Mouse (Mus musculus): ENCODE data around the gene Celf1. TPM values are rescaled to one million over a fixed set of nuclear protein-coding genes. Genes with fewer than 3 reads are reported as not detected.

Celf1 gene
- total and polyA plus RNA-seq, 2 experiments from 2014 or later: 69.5 to 82.5 TPM

DNA sequence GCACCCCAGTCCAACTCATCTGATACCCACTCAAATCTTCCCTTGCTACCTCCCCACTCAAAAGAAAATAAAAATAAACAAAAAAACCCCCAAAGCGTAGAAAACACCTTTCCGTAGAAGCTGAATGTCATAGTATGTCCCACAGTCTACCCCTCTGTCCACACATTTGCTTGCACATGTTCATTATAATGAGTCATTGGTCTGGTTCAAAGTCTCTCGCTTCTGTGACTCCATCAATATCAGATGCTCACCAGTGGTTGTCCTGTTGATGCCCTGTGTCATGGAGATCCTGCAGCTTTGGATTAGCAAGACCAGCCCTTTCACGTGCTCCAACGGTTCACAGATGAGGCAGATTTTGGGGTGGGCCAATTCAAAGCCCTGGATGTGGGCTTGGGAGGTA is 10.0 kb downstream of the Celf1 start:
- Histone ChIP-seq H3K9ac (replicated peaks; ENCODE audit: low read length, poor library complexity, severe bottlenecking) (no peak overlapping the region), H3K9me3 (ENCODE audit: low read length) (no peaks in the 10 kb centered on the region), H3K27ac (ENCODE audit: low read depth, low read length) (no peak overlapping the region), H3K4me2 (ENCODE audit: low read depth, low read length, poor library complexity, severe bottlenecking) (no peak overlapping the region), H3K4me1 (ENCODE audit: insufficient read depth, low read length) (0 out of 2 replicates have a peak, but pooled peaks cover 2% of the 10 kb centered on the region), H3K27me3 (ENCODE audit: insufficient read depth, low read length) (no peaks in the 10 kb centered on the region), H3K4me3 (ENCODE audit: low read depth, low read length) (no peak overlapping the region), H3K36me3 (ENCODE audit: insufficient read depth, low read length) (no peaks in the 10 kb centered on the region)
- WGBS: 80% methylated on average over 5 of the region's 5 CpGs
- TF ChIP-seq CTCF (IDR thresholded peaks at IDR 0.05): no peak
- no peak for ATAC-seq (ENCODE audit: low FRiP score)
- DNase-seq (ENCODE audit: low spot score): no peak

DNA sequence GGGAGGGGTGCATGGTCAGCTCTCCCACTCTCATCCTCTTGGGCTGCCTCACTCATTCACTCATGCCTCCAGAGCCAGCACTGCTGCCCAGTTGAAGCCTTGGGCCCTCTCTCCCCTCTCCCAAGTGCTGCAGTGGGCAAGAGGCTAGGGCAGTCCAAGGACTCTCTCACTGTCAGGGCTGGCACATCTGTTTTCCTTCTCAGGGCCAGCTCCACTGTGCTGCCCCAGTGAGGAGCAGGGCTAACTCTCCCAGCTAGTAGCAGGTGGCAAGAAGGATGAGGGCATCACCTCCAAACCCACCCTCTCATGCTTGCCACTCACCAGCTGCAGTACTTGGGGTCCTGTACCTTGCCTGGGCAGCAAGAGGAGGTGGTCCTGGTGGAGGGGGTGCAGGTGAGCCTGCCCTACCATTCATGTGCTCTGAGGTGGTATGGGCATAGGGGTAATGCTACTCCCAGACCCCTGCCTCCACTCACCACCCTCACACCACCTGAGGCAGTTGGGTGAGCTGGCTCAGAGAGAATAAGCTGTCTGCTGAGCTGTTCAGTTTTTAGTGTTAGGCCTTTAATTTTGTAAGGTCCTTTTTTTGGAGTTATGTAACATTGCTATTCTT is 10.5 kb downstream of the Celf1 start:
- no peak for TF ChIP-seq CTCF (IDR thresholded peaks at IDR 0.05)
- H3K27me3 ChIP-seq (ENCODE audit: insufficient read depth, low read length): no peaks in the 10 kb centered on the region
- no peak overlapping the region for H3K4me2 ChIP-seq (ENCODE audit: low read depth, low read length, poor library complexity, severe bottlenecking)
- H3K9me3 ChIP-seq (ENCODE audit: low read length): no peaks in the 10 kb centered on the region
- 0 out of 2 replicates have a peak, but pooled peaks cover 5% of the 10 kb centered on the region for H3K4me1 ChIP-seq (ENCODE audit: insufficient read depth, low read length)
- no peak overlapping the region for H3K4me3 ChIP-seq (ENCODE audit: low read depth, low read length)
- H3K36me3 ChIP-seq (ENCODE audit: insufficient read depth, low read length): no peaks in the 10 kb centered on the region
- no peak overlapping the region for H3K9ac ChIP-seq (replicated peaks; ENCODE audit: low read length, poor library complexity, severe bottlenecking)
- DNase-seq (ENCODE audit: low spot score) (no peak), ATAC-seq (ENCODE audit: low FRiP score) (no peak)
- H3K27ac ChIP-seq (ENCODE audit: low read depth, low read length): no peak overlapping the region

DNA sequence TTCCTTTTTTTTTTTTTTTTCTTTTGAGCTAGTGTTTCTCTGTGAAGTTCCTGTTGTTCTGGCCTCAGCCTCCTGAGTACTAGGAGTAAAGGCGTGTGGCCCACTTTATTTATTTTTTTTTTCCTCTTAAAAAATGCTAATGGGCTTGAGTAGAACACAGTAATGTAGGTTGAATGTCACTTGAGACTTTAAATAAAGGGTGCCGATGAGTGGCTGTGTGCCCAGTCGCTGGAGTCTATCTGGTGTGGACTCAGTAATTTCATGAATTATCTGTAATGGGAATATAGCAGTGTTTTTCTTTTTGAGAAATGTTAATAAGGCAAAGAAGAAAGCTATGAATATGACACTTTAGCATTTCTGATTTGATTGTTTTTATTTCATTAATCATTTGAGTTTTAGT is 13.3 kb downstream of the Celf1 start:
- ATAC-seq (ENCODE audit: low FRiP score) (no peak), DNase-seq (ENCODE audit: low spot score) (no peak)
- no peaks in the 10 kb centered on the region for H3K27me3 ChIP-seq (ENCODE audit: insufficient read depth, low read length)
- H3K36me3 ChIP-seq (ENCODE audit: insufficient read depth, low read length): no peaks in the 10 kb centered on the region
- H3K4me1 ChIP-seq (ENCODE audit: insufficient read depth, low read length): peaks cover 13% of the 10 kb centered on the region; the same call in 1 of the 2 replicates
- no peak overlapping the region for H3K9ac ChIP-seq (replicated peaks; ENCODE audit: low read length, poor library complexity, severe bottlenecking)
- WGBS: 65% methylated on average over 3 of the region's 3 CpGs
- no peak overlapping the region for H3K4me3 ChIP-seq (ENCODE audit: low read depth, low read length)
- H3K9me3 ChIP-seq (ENCODE audit: low read length): no peaks in the 10 kb centered on the region
- H3K27ac ChIP-seq (ENCODE audit: low read depth, low read length): no peak overlapping the region
- H3K4me2 ChIP-seq (ENCODE audit: low read depth, low read length, poor library complexity, severe bottlenecking): no peak overlapping the region
- TF ChIP-seq CTCF (IDR thresholded peaks at IDR 0.05): no peak

DNA sequence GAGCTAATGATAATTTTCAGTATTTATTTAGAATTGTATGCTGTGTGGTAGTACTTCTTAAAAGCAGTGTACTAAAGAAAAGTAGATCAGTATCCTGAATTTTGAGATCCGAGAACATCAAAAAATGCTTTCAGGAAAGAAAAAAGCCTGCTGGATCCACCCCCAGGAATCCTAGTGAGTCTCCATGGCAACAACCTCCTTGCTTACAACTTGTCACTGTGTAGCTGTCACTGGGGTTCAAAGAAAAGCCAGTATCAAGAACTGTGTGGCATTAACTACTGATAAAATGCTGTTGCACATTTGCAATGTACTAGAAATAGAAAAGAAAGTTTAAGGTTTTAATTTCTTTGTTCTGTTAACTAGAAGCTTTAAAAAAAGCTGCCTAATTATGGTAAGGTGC is 15.9 kb downstream of the Celf1 start:
- H3K27me3 ChIP-seq (ENCODE audit: insufficient read depth, low read length): no peaks in the 10 kb centered on the region
- no peak overlapping the region for H3K9ac ChIP-seq (replicated peaks; ENCODE audit: low read length, poor library complexity, severe bottlenecking)
- H3K9me3 ChIP-seq (ENCODE audit: low read length): no peaks in the 10 kb centered on the region
- DNase-seq (ENCODE audit: low spot score) (peak; percentile 56), ATAC-seq (ENCODE audit: low FRiP score) (peak; percentile 66; the same call in 1 of the 2 replicates)
- WGBS: 0% methylated on average over 1 of the region's 1 CpGs
- no peak overlapping the region for H3K4me2 ChIP-seq (ENCODE audit: low read depth, low read length, poor library complexity, severe bottlenecking)
- peaks cover 13% of the 10 kb centered on the region; the same call in 1 of the 2 replicates for H3K4me1 ChIP-seq (ENCODE audit: insufficient read depth, low read length)
- no peak overlapping the region for H3K4me3 ChIP-seq (ENCODE audit: low read depth, low read length)
- no peak for TF ChIP-seq CTCF (IDR thresholded peaks at IDR 0.05)
- no peaks in the 10 kb centered on the region for H3K36me3 ChIP-seq (ENCODE audit: insufficient read depth, low read length)
- H3K27ac ChIP-seq (ENCODE audit: low read depth, low read length): no peak overlapping the region

DNA sequence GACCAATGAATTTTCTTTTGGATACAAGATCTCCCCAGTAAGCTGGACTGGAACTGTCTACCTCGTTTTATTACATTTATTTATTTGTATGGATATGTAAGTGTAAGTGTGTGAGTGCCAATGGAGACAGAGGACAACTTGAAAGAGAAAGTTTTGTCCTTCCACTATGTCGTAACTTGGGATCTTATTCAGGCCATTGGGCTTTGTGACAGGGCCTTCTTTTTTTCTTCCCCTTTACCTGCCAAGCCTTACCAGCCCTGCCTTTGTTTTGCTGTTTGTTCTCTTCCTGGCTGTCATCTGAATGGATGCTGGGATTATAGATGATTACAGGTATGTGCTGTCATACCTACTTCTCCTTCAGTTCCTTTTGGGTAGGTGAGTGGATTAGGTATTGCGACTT is 18.7 kb downstream of the Celf1 start:
- H3K9me3 ChIP-seq (ENCODE audit: low read length): no peaks in the 10 kb centered on the region
- H3K9ac ChIP-seq (replicated peaks; ENCODE audit: low read length, poor library complexity, severe bottlenecking): no peak overlapping the region
- no peak overlapping the region for H3K4me3 ChIP-seq (ENCODE audit: low read depth, low read length)
- WGBS: 88% methylated on average over 3 of the region's 3 CpGs
- no peaks in the 10 kb centered on the region for H3K27me3 ChIP-seq (ENCODE audit: insufficient read depth, low read length)
- no peaks in the 10 kb centered on the region for H3K36me3 ChIP-seq (ENCODE audit: insufficient read depth, low read length)
- no peak overlapping the region for H3K27ac ChIP-seq (ENCODE audit: low read depth, low read length)
- H3K4me1 ChIP-seq (ENCODE audit: insufficient read depth, low read length): peaks cover 11% of the 10 kb centered on the region; the same call in 1 of the 2 replicates
- DNase-seq (ENCODE audit: low spot score) (no peak), ATAC-seq (ENCODE audit: low FRiP score) (no peak)
- no peak for TF ChIP-seq CTCF (IDR thresholded peaks at IDR 0.05)
- H3K4me2 ChIP-seq (ENCODE audit: low read depth, low read length, poor library complexity, severe bottlenecking): no peak overlapping the region

DNA sequence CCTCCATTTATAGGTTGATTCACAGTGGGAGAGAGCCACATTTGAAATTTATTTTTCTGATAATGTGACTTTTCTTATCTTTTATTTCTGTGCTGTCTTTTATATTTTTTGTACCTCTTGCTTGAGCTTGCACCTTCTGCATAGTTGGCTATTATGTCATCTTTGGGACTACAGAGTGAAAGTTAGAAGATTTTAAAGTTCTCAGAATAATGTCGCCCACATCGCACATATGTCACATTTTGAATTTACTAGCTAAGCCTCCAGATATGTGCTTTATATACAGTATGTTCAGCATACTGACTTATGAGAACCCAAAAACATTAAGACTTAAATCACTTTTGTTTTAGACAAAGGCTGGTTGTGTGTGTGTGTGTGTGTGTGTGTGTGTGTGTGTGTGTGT is 19.8 kb downstream of the Celf1 start:
- Histone ChIP-seq H3K27me3 (ENCODE audit: insufficient read depth, low read length) (no peaks in the 10 kb centered on the region), H3K9me3 (ENCODE audit: low read length) (no peaks in the 10 kb centered on the region), H3K36me3 (ENCODE audit: insufficient read depth, low read length) (no peaks in the 10 kb centered on the region), H3K4me1 (ENCODE audit: insufficient read depth, low read length) (peaks cover 14% of the 10 kb centered on the region), H3K4me3 (ENCODE audit: low read depth, low read length) (no peak overlapping the region), H3K27ac (ENCODE audit: low read depth, low read length) (no peak overlapping the region), H3K4me2 (ENCODE audit: low read depth, low read length, poor library complexity, severe bottlenecking) (no peak overlapping the region), H3K9ac (replicated peaks; ENCODE audit: low read length, poor library complexity, severe bottlenecking) (no peak overlapping the region)
- no peak for TF ChIP-seq CTCF (IDR thresholded peaks at IDR 0.05)
- 92% methylated on average over 2 of the region's 2 CpGs for WGBS
- DNase-seq (ENCODE audit: low spot score) (no peak), ATAC-seq (ENCODE audit: low FRiP score) (no peak)
